Mouse (Mus musculus): Measurements from ENCODE around the gene Pigs. TPM values are rescaled to one million over a fixed set of nuclear protein-coding genes. Genes with fewer than 3 reads are reported as not detected.

Pigs gene
- polyA plus RNA-seq, 1 experiment from 2014 or later: 33.1 TPM

DNA sequence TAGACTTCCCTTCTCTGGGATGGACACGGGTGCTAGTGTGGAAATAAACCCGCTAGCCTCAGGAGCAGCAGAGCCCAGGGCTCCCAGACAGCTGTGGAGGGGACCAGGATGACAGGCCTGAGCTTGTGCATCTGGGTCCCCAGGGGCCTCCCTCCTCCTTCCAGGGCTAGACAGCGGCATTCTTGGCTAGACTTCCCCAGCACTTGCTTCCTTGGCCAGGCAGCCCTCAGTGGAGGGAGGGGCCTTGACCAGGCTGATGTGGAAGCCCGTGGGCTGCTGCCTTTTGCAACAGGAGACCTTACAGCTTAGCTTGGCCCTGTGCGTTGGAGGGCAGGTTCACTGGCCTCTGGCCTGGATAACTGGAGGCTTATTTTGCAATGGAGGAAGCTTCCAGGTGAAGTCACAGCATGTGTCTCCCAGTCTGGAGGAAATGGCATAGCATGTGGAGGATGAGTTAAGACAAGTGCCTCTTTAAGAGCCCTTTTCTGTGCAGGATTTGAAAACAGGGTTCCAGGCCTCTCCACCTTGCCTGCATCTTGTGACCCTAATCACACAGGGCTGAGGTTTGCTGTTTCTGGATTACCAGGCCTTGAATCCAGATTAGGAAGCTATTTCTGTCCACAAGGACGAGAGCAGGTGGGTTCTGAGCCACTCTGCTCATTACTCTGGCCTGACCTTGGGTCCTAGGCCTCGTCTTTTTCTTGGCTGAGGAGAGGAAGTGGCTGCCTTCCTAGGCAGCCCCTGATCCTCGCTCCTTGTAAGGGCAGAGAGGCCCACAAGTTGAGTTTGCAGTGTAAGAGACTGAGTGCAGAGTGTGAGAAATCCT lies 16.9 kb downstream of the Pigs start:
- WGBS (ENCODE audit: insufficient replicate concordance): 15% methylated on average over 8 of the region's 8 CpGs
- H3K9ac ChIP-seq (replicated peaks): peak overlapping the region; percentile 65
- H3K27ac ChIP-seq (ENCODE audit: low read depth): peak overlapping the region; percentile 90
- H3K9me3 ChIP-seq (ENCODE audit: low read length): no peaks in the 10 kb centered on the region
- peak overlapping the region; percentile 66; the same call in 1 of the 2 replicates for H3K4me3 ChIP-seq (ENCODE audit: low read depth, low read length)
- TF ChIP-seq EP300 (IDR thresholded peaks at IDR 0.05; ENCODE audit: low read depth): no peak
- TF ChIP-seq CTCF (IDR thresholded peaks at IDR 0.05; ENCODE audit: low read depth): no peak
- DNase-seq: peak; percentile 64
- H3K4me1 ChIP-seq (ENCODE audit: insufficient read depth): peaks cover 59% of the 10 kb centered on the region
- ATAC-seq: peak; percentile 53
- H3K4me2 ChIP-seq (ENCODE audit: low read depth, low read length): peak overlapping the region; percentile 95
- peaks cover 18% of the 10 kb centered on the region for H3K36me3 ChIP-seq (replicated peaks; ENCODE audit: insufficient read depth, low read length)
- H3K27me3 ChIP-seq (ENCODE audit: insufficient read depth, low read length): no peaks in the 10 kb centered on the region

DNA sequence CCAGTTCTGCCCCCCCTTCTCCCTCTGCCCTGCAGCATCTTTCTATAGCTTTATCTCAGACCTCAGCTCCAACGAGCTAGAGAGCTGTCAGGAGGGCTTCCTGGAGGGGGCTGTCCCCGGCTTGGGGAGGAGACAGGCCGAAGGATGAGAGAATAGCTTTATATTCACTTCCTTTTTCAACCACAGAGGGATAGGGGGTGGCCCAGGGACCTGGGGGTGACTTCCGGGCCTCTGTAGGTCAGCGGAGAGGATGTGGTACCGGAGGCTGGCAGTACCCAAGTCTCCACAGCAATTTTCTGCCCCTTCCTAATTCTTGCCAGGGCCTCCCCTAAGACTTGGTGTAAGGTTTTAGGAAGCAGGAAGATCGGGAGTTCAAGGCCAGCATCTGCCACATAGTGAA lies 17.6 kb downstream of the Pigs start:
- peak overlapping the region; percentile 90 for H3K27ac ChIP-seq (ENCODE audit: low read depth)
- peak; percentile 42 for DNase-seq
- TF ChIP-seq CTCF (IDR thresholded peaks at IDR 0.05; ENCODE audit: low read depth) (no peak), EP300 (IDR thresholded peaks at IDR 0.05; ENCODE audit: low read depth) (peak; percentile 33; the same call in 1 of the 2 replicates)
- WGBS (ENCODE audit: insufficient replicate concordance): 29% methylated on average over 7 of the region's 7 CpGs
- no peak overlapping the region for H3K4me3 ChIP-seq (ENCODE audit: low read depth, low read length)
- peaks cover 65% of the 10 kb centered on the region for H3K4me1 ChIP-seq (ENCODE audit: insufficient read depth)
- peak overlapping the region; percentile 95 for H3K4me2 ChIP-seq (ENCODE audit: low read depth, low read length)
- H3K9ac ChIP-seq (replicated peaks): peak overlapping the region; percentile 65
- H3K9me3 ChIP-seq (ENCODE audit: low read length): no peaks in the 10 kb centered on the region
- no peak for ATAC-seq
- H3K27me3 ChIP-seq (ENCODE audit: insufficient read depth, low read length): no peaks in the 10 kb centered on the region
- peaks cover 17% of the 10 kb centered on the region for H3K36me3 ChIP-seq (replicated peaks; ENCODE audit: insufficient read depth, low read length)

DNA sequence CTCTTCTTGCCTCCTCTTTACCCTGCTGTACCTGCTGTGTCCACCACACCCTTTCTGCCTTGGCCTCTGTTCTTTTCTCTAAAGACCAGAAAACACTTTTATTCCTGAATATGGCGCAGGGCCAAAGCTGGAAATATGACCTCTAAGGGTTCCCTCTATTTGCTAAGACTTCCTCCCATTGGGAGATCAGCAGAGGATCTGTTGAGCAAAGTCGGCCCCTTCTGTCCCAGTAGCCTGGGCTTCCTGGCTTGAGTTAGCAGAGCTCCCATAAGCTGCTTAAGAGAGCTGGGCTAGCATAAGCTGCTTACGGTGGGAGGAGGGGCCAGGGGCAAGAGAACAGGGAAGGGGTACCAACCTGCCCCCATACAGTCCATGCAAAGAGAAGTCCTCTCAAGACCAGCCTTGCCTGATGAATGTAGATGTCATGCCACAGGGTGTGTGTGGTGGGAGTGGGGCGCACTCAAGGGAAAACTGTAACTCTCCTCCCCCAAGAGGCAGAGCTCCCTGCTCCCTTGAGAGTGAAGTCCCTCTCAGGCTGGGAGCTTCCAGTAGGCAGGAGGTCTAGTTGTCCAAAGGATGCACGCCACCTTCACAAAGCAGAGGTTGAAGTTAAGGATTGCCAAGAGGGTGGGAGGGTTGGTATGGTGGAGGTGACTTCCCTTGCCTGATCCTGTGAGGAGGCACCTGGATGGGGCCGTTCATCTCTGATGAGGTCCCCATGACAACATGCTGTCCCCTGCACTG lies 18.3 kb downstream of the Pigs start:
- no peak for ATAC-seq
- Histone ChIP-seq H3K9me3 (ENCODE audit: low read length) (no peaks in the 10 kb centered on the region), H3K9ac (replicated peaks) (no peak overlapping the region), H3K4me1 (ENCODE audit: insufficient read depth) (peaks cover 65% of the 10 kb centered on the region), H3K4me2 (ENCODE audit: low read depth, low read length) (peak overlapping the region; percentile 95), H3K4me3 (ENCODE audit: low read depth, low read length) (no peak overlapping the region), H3K27ac (ENCODE audit: low read depth) (peak overlapping the region; percentile 90), H3K27me3 (ENCODE audit: insufficient read depth, low read length) (no peaks in the 10 kb centered on the region), H3K36me3 (replicated peaks; ENCODE audit: insufficient read depth, low read length) (peaks cover 14% of the 10 kb centered on the region)
- 72% methylated on average over 6 of the region's 6 CpGs for WGBS (ENCODE audit: insufficient replicate concordance)
- TF ChIP-seq EP300 (IDR thresholded peaks at IDR 0.05; ENCODE audit: low read depth): no peak
- no peak for TF ChIP-seq CTCF (IDR thresholded peaks at IDR 0.05; ENCODE audit: low read depth)
- no peak for DNase-seq

DNA sequence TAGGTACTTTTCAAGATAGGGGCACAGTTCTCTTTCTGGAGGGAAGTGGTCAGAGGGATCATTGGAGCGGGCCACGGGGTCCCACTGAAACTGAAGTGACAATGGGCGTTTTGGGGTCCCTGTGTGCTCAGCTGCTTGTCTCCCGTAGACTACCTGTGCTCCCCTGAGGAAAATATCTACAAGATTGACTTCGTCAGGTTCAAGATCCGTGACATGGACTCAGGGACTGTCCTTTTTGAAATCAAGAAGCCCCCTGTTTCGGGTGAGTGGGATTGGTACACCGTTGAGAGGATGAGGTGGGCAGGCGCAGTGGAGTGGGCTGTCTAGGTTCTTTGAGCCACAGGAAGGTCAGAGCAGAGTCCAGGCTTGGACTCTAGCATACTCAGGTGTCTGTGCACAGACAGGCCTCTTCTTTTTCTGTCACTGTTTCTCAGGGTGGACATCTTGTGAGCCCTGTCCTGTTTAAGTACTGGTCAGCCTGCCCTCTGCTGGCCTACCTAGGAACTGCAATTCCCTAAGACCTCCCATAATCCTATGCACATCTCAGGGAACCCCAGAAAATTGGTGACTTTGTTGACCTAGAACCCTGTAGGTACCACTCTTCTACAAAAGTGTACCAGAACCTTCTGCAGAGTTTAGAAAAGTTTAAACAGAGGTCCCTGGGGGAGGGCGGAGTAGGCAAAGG lies 19.0 kb downstream of the Pigs start:
- Histone ChIP-seq H3K4me2 (ENCODE audit: low read depth, low read length) (peak overlapping the region; percentile 19; the same call in 1 of the 2 replicates), H3K4me3 (ENCODE audit: low read depth, low read length) (no peak overlapping the region), H3K27ac (ENCODE audit: low read depth) (peak overlapping the region; percentile 78), H3K9me3 (ENCODE audit: low read length) (no peaks in the 10 kb centered on the region), H3K9ac (replicated peaks) (no peak overlapping the region), H3K4me1 (ENCODE audit: insufficient read depth) (peaks cover 65% of the 10 kb centered on the region), H3K36me3 (replicated peaks; ENCODE audit: insufficient read depth, low read length) (peaks cover 13% of the 10 kb centered on the region), H3K27me3 (ENCODE audit: insufficient read depth, low read length) (no peaks in the 10 kb centered on the region)
- 84% methylated on average over 10 of the region's 10 CpGs for WGBS (ENCODE audit: insufficient replicate concordance)
- TF ChIP-seq EP300 (IDR thresholded peaks at IDR 0.05; ENCODE audit: low read depth): no peak
- TF ChIP-seq CTCF (IDR thresholded peaks at IDR 0.05; ENCODE audit: low read depth): peak; percentile 95
- ATAC-seq: no peak
- peak; percentile 82 for DNase-seq

DNA sequence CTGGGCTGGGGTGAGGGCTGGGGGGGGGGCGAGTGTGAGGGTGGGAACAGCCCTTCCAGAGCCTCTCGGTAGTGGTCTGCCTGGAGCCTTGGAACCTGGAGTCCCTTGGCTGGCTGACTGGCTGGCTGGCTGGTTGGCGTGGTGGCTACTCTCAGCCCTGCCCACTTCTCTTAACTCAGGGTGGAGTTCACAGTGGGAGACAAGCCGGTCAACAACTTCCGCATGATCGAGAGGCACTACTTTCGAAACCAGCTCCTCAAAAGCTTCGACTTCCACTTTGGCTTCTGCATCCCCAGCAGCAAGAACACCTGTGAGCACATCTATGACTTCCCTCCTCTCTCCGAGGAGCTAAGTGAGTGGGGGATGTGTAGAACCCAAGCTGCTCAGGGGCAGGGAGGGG lies 19.7 kb downstream of the Pigs start:
- H3K4me3 ChIP-seq (ENCODE audit: low read depth, low read length): no peak overlapping the region
- ATAC-seq (no peak), DNase-seq (peak; percentile 48)
- H3K4me2 ChIP-seq (ENCODE audit: low read depth, low read length): peak overlapping the region; percentile 19; the same call in 1 of the 2 replicates
- no peaks in the 10 kb centered on the region for H3K9me3 ChIP-seq (ENCODE audit: low read length)
- WGBS (ENCODE audit: insufficient replicate concordance): 66% methylated on average over 9 of the region's 9 CpGs
- peaks cover 65% of the 10 kb centered on the region for H3K4me1 ChIP-seq (ENCODE audit: insufficient read depth)
- no peaks in the 10 kb centered on the region for H3K27me3 ChIP-seq (ENCODE audit: insufficient read depth, low read length)
- H3K27ac ChIP-seq (ENCODE audit: low read depth): peak overlapping the region; percentile 82
- peak overlapping the region; percentile 47; the same call in 1 of the 2 replicates for H3K9ac ChIP-seq (replicated peaks)
- peaks cover 13% of the 10 kb centered on the region for H3K36me3 ChIP-seq (replicated peaks; ENCODE audit: insufficient read depth, low read length)
- TF ChIP-seq EP300 (IDR thresholded peaks at IDR 0.05; ENCODE audit: low read depth): no peak
- no peak for TF ChIP-seq CTCF (IDR thresholded peaks at IDR 0.05; ENCODE audit: low read depth)

Measured in liver, postnatal 0 days (tissue).